Mouse (Mus musculus): ENCODE data around the gene 4930469K13Rik. TPM values are rescaled to one million over a fixed set of nuclear protein-coding genes. Genes with fewer than 3 reads are reported as not detected.

4930469K13Rik gene
- polyA plus RNA-seq, 1 experiment from 2014 or later: not detected

DNA sequence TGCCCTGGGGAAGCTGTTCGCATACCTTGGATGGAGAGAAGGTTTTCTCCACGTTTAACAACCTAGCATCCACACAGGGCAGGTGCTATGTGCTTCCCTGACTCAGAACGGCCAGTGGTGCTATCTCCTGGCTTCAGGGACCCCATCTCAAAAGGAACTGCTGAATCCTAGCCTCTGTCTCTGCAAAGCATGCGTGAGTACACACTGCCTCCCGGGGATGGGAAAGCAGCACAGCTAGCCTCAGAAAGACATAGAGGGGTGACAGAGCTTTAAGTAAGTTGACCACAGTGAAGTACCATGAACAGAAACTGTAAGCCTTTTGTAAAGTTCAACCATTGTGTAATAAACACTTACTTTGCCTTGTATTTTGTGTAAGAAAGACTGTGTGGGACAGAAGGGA lies 104.9 kb downstream of the 4930469K13Rik start:
- no peak for DNase-seq
- no peaks in the 10 kb centered on the region for H3K36me3 ChIP-seq (replicated peaks; ENCODE audit: insufficient read depth, low read length)
- 50% methylated on average over 5 of the region's 5 CpGs for WGBS (ENCODE audit: insufficient replicate concordance)

DNA sequence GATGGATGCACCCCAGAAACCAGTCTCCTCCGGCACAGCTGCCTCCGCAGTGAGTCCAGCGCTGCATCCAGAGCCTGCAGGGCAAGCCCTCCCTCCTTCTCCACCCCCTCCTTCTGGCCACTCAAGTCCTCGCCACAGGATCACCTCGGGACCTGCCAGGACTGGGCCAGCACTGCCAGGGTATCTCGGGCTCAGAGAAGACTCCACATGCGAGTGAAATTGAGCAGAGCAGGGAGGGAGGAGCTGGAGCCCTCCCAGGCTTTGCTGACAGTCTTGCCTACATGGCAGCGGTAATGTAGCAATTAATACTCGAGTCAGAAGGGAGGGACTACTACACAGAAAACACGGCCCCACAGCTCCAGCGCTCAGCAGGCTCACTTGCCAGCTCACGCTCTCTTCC lies 105.4 kb downstream of the 4930469K13Rik start, which contains the start of gene Kcnip1:
Kcnip1 (minus strand) TSS at position 215 of the 400 bp plus-strand sequence.
- peaks cover 9% of the 10 kb centered on the region; the same call in 1 of the 2 replicates for H3K4me1 ChIP-seq (ENCODE audit: insufficient read depth)
- no peak within 1 kb of the TSS for H3K9ac ChIP-seq (replicated peaks)
- DNase-seq (no peak), ATAC-seq (no peak)
- no peak within 1 kb of the TSS for H3K27ac ChIP-seq (ENCODE audit: low read depth)
- 27% methylated on average over 12 of the region's 12 CpGs for WGBS (ENCODE audit: insufficient replicate concordance)
- no peak for TF ChIP-seq CTCF (IDR thresholded peaks at IDR 0.05; ENCODE audit: low read depth)
- no peak for TF ChIP-seq EP300 (IDR thresholded peaks at IDR 0.05; ENCODE audit: low read depth)
- H3K9me3 ChIP-seq (ENCODE audit: low read length): no peaks in the 10 kb centered on the region
- peak within 1 kb of the TSS; percentile 39; the same call in 1 of the 2 replicates for H3K4me2 ChIP-seq (ENCODE audit: low read depth, low read length)
- H3K36me3 ChIP-seq (replicated peaks; ENCODE audit: insufficient read depth, low read length): no peaks in the 10 kb centered on the region
- H3K4me3 ChIP-seq (ENCODE audit: low read depth, low read length): no peak within 1 kb of the TSS
- no peaks in the 10 kb centered on the region for H3K27me3 ChIP-seq (ENCODE audit: insufficient read depth, low read length)

More for the DNA sequence above, 104.9 kb downstream of the 4930469K13Rik start:
- peaks cover 9% of the 10 kb centered on the region; the same call in 1 of the 2 replicates for H3K4me1 ChIP-seq (ENCODE audit: insufficient read depth)
- no peak for ATAC-seq
- no peaks in the 10 kb centered on the region for H3K9me3 ChIP-seq (ENCODE audit: low read length)
- H3K9ac ChIP-seq (replicated peaks): no peak overlapping the region
- TF ChIP-seq EP300 (IDR thresholded peaks at IDR 0.05; ENCODE audit: low read depth) (no peak), CTCF (IDR thresholded peaks at IDR 0.05; ENCODE audit: low read depth) (no peak)
- H3K4me3 ChIP-seq (ENCODE audit: low read depth, low read length): no peak overlapping the region
- no peak overlapping the region for H3K27ac ChIP-seq (ENCODE audit: low read depth)
- H3K4me2 ChIP-seq (ENCODE audit: low read depth, low read length): no peak overlapping the region
- no peaks in the 10 kb centered on the region for H3K27me3 ChIP-seq (ENCODE audit: insufficient read depth, low read length)

DNA sequence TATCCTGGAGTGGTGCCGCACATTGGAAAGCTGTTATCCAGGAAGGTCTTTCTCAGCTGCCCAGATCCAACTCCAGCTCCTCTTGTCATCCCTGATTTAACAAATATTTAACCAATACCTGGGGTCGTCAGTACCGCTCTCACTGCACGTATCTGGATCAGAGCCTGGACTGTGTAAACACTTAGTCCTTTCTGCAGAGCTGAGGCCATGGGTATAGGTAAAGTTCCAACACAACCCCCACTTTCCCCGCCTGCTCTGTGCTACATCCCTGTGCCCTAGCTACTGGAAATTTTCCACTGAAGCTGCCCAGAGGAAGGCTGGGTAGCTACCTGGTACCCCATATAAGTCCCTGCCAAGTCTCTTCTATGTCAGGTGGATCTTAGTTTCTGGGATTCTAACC lies 108.4 kb downstream of the 4930469K13Rik start:
- ATAC-seq (no peak), DNase-seq (no peak)
- no peak overlapping the region for H3K9ac ChIP-seq (replicated peaks)

DNA sequence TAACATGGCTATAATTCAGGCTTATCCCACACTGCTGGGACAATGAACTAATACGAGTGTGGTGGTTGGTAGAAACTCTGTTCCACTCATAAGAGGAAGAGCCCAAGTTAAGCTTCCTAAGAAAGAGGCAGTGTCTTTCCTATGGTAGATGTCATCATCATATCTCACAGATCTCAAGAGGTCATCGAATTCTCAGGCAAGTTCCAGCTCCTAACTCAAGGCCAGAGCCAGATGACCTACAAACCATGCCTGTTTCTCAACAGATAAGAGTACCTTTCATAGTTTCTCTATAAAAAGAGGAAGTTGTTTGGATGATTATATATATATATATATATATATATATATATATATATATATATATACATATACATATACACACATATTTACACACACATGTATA lies 111.8 kb downstream of the 4930469K13Rik start:
- no peaks in the 10 kb centered on the region for H3K36me3 ChIP-seq (replicated peaks; ENCODE audit: insufficient read depth, low read length)
- no peak overlapping the region for H3K4me3 ChIP-seq (ENCODE audit: low read depth, low read length)
- no peak overlapping the region for H3K27ac ChIP-seq (ENCODE audit: low read depth)
- no peak for ATAC-seq
- no peak overlapping the region for H3K9ac ChIP-seq (replicated peaks)
- H3K9me3 ChIP-seq (ENCODE audit: low read length): no peaks in the 10 kb centered on the region
- no peak for TF ChIP-seq CTCF (IDR thresholded peaks at IDR 0.05; ENCODE audit: low read depth)
- no peak for TF ChIP-seq EP300 (IDR thresholded peaks at IDR 0.05; ENCODE audit: low read depth)
- H3K4me1 ChIP-seq (ENCODE audit: insufficient read depth): 0 out of 2 replicates have a peak, but pooled peaks cover 6% of the 10 kb centered on the region
- H3K4me2 ChIP-seq (ENCODE audit: low read depth, low read length): no peak overlapping the region
- no peak for DNase-seq
- H3K27me3 ChIP-seq (ENCODE audit: insufficient read depth, low read length): no peaks in the 10 kb centered on the region
- WGBS (ENCODE audit: insufficient replicate concordance): 49% methylated on average over 2 of the region's 2 CpGs

More for the DNA sequence above, 108.4 kb downstream of the 4930469K13Rik start:
- TF ChIP-seq EP300 (IDR thresholded peaks at IDR 0.05; ENCODE audit: low read depth) (no peak), CTCF (IDR thresholded peaks at IDR 0.05; ENCODE audit: low read depth) (no peak)
- H3K27ac ChIP-seq (ENCODE audit: low read depth): no peak overlapping the region
- no peaks in the 10 kb centered on the region for H3K36me3 ChIP-seq (replicated peaks; ENCODE audit: insufficient read depth, low read length)
- no peak overlapping the region for H3K4me2 ChIP-seq (ENCODE audit: low read depth, low read length)
- no peaks in the 10 kb centered on the region for H3K27me3 ChIP-seq (ENCODE audit: insufficient read depth, low read length)
- H3K9me3 ChIP-seq (ENCODE audit: low read length): no peaks in the 10 kb centered on the region
- WGBS (ENCODE audit: insufficient replicate concordance): 55% methylated on average over 5 of the region's 5 CpGs
- H3K4me3 ChIP-seq (ENCODE audit: low read depth, low read length): no peak overlapping the region
- peaks cover 9% of the 10 kb centered on the region; the same call in 1 of the 2 replicates for H3K4me1 ChIP-seq (ENCODE audit: insufficient read depth)

DNA sequence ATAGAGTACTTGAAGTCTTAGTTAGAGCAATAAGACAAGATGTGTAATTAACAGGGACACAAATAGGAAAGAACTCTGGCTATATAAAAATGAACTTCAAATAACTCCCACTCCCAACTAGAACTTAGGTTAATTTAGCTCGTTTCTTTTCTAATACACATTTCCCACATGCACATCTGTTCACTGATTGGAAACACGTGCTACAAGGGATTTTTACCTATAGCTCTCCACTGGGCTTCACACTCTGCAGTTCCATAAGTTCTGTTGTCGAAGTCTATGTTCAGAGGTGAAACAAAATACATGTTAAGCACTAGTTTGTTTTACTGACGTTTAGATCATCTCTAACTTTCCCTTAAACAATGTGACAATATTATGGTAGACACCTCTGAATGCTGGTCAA lies 118.2 kb downstream of the 4930469K13Rik start:
- no peaks in the 10 kb centered on the region for H3K9me3 ChIP-seq (ENCODE audit: low read length)
- H3K4me3 ChIP-seq (ENCODE audit: low read depth, low read length): no peak overlapping the region
- no peak overlapping the region for H3K27ac ChIP-seq (ENCODE audit: low read depth)
- DNase-seq (no peak), ATAC-seq (no peak)
- TF ChIP-seq CTCF (IDR thresholded peaks at IDR 0.05; ENCODE audit: low read depth) (no peak), EP300 (IDR thresholded peaks at IDR 0.05; ENCODE audit: low read depth) (no peak)
- H3K27me3 ChIP-seq (ENCODE audit: insufficient read depth, low read length): no peaks in the 10 kb centered on the region
- no peaks in the 10 kb centered on the region for H3K36me3 ChIP-seq (replicated peaks; ENCODE audit: insufficient read depth, low read length)
- no peak overlapping the region for H3K9ac ChIP-seq (replicated peaks)
- no peaks in the 10 kb centered on the region for H3K4me1 ChIP-seq (ENCODE audit: insufficient read depth)
- WGBS (ENCODE audit: insufficient replicate concordance): 63% methylated on average over 4 of the region's 4 CpGs
- no peak overlapping the region for H3K4me2 ChIP-seq (ENCODE audit: low read depth, low read length)

DNA sequence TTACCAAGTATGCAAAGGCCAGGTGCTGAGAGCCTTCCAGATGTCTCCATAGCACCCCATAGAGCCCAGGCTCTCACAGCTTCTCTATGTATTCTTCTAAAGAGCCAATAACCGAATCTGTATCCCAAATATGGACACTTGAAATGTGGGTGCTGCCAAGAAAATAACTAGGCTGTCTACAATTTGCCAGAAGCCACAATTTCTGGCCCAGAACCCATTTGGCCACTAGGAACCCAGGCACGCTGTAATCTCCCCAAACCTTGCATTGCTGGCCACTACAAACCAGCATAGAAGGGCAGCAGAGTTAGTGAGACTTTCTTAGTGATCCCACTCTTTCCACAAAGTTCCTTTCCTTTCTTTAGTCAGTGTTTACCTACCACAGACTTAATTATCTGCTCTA lies 123.2 kb downstream of the 4930469K13Rik start:
- ATAC-seq: no peak
- no peak overlapping the region for H3K27ac ChIP-seq (ENCODE audit: low read depth)
- H3K9ac ChIP-seq (replicated peaks): no peak overlapping the region
- no peaks in the 10 kb centered on the region for H3K4me1 ChIP-seq (ENCODE audit: insufficient read depth)
- H3K4me2 ChIP-seq (ENCODE audit: low read depth, low read length): no peak overlapping the region
- 70% methylated on average over 2 of the region's 2 CpGs for WGBS (ENCODE audit: insufficient replicate concordance)
- TF ChIP-seq EP300 (IDR thresholded peaks at IDR 0.05; ENCODE audit: low read depth) (no peak), CTCF (IDR thresholded peaks at IDR 0.05; ENCODE audit: low read depth) (no peak)
- no peak overlapping the region for H3K4me3 ChIP-seq (ENCODE audit: low read depth, low read length)
- H3K27me3 ChIP-seq (ENCODE audit: insufficient read depth, low read length): no peaks in the 10 kb centered on the region
- no peaks in the 10 kb centered on the region for H3K36me3 ChIP-seq (replicated peaks; ENCODE audit: insufficient read depth, low read length)
- no peaks in the 10 kb centered on the region for H3K9me3 ChIP-seq (ENCODE audit: low read length)
- DNase-seq: no peak
